In genomic region chr1:128626144-128626678, GRCm38 (mm10) we compare ENCODE assay signal across 24 mouse cellular contexts.
"Had no signal": no experiment of that assay in that cellular context is flagged by ENCODE, and none has a peak within 500 bp of the region (broad histone marks: within the 10 kb centered on the region; RNA-seq: fewer than 3 reads in every experiment).

No protein-coding gene starts in this region.

- ATAC-seq: liver, postnatal 0 days; lung, postnatal 0 days; midbrain, embryonic 15.5 days had no signal

- H3K4me2 ChIP-seq: kidney, embryonic 15.5 days; limb, embryonic 12.5 days; limb, embryonic 15.5 days; liver, embryonic 11.5 days; lung, embryonic 14.5 days; midbrain, embryonic 12.5 days; midbrain, embryonic 15.5 days; neural tube, embryonic 12.5 days; neural tube, embryonic 15.5 days had no signal

- H3K9ac ChIP-seq: kidney, embryonic 15.5 days; limb, embryonic 12.5 days; limb, embryonic 15.5 days; liver, embryonic 14.5 days; liver, postnatal 0 days; lung, embryonic 14.5 days; midbrain, embryonic 12.5 days; midbrain, embryonic 15.5 days; neural tube, embryonic 12.5 days; neural tube, embryonic 15.5 days had no signal

- H3K4me3 ChIP-seq: kidney, embryonic 15.5 days; limb, embryonic 12.5 days; limb, embryonic 15.5 days; midbrain, embryonic 12.5 days; midbrain, embryonic 15.5 days; neural tube, embryonic 12.5 days; neural tube, embryonic 15.5 days had no signal

- H3K27me3 ChIP-seq: kidney, embryonic 15.5 days; limb, embryonic 12.5 days; limb, embryonic 15.5 days; midbrain, embryonic 12.5 days; midbrain, embryonic 15.5 days; neural tube, embryonic 12.5 days; neural tube, embryonic 15.5 days had no signal

- H3K27ac ChIP-seq: kidney, embryonic 15.5 days; limb, embryonic 12.5 days; limb, embryonic 15.5 days; liver, embryonic 14.5 days; midbrain, embryonic 12.5 days; midbrain, embryonic 15.5 days; neural tube, embryonic 12.5 days; neural tube, embryonic 15.5 days had no signal

- H3K9me3 ChIP-seq: kidney, embryonic 15.5 days; limb, embryonic 12.5 days; limb, embryonic 15.5 days; midbrain, embryonic 12.5 days; midbrain, embryonic 15.5 days; neural tube, embryonic 12.5 days; neural tube, embryonic 15.5 days had no signal

- H3K36me3 ChIP-seq: kidney, embryonic 15.5 days; limb, embryonic 12.5 days; limb, embryonic 15.5 days; midbrain, embryonic 12.5 days; midbrain, embryonic 15.5 days; neural tube, embryonic 12.5 days; neural tube, embryonic 15.5 days had no signal

- DNase-seq: kidney, adult 11 months; kidney, adult 8-10 months; kidney, postnatal 10 days; kidney, postnatal 36 days; left cerebral cortex, postnatal 4 days; liver, postnatal 0 days; lung, embryonic 14.5 days; lung, postnatal 36 days; right cerebral cortex, adult 18-20 months; right cerebral cortex, postnatal 14 days; right cerebral cortex, postnatal 4 days; thymus, adult 18-20 months; thymus, postnatal 14 days; thymus, postnatal 4 days had no signal
